14 mouse cellular contexts compared by ENCODE assay signal in genomic region chr1:192762946-192763933, GRCm38 (mm10). TPM values are rescaled to one million over a fixed set of nuclear protein-coding genes. Genes with fewer than 3 reads are reported as not detected.
A peak's percentile ranks its signal among the peaks of the same experiment; 100 is the strongest.
DNase-seq lines count a peak whose midpoint lies in the region; ATAC-seq and TF ChIP-seq lines count a peak whose summit lies in the region.
"Had no signal": no experiment of that assay in that cellular context is flagged by ENCODE, and none has a peak within 500 bp of the region (broad histone marks: within the 10 kb centered on the region; RNA-seq: fewer than 3 reads in every experiment).

No protein-coding gene starts in this region.

- H3K4me3 ChIP-seq in forebrain, postnatal 0 days (ENCODE audit: low read depth, low read length), result no peak overlapping the region
- H3K4me3 ChIP-seq in forebrain, embryonic 16.5 days (replicated peaks; ENCODE audit: low read length), result no peak overlapping the region
- H3K4me3 ChIP-seq: limb, embryonic 13.5 days; neural tube, embryonic 12.5 days had no signal

- H3K9me3 ChIP-seq in forebrain, postnatal 0 days (ENCODE audit: low read length), result no peaks in the 10 kb centered on the region
- no peaks in the 10 kb centered on the region for H3K9me3 ChIP-seq in forebrain, embryonic 16.5 days (ENCODE audit: control insufficient read depth, low read length)
- H3K9me3 ChIP-seq: limb, embryonic 13.5 days; neural tube, embryonic 12.5 days had no signal

- H3K9ac ChIP-seq in forebrain, postnatal 0 days, result no peak overlapping the region
- no peak overlapping the region for H3K9ac ChIP-seq in forebrain, embryonic 16.5 days (replicated peaks; ENCODE audit: low read depth, low read length)
- H3K9ac ChIP-seq: limb, embryonic 13.5 days; neural tube, embryonic 12.5 days had no signal

- no peaks in the 10 kb centered on the region for H3K4me1 ChIP-seq in forebrain, postnatal 0 days (ENCODE audit: insufficient read depth)
- no peaks in the 10 kb centered on the region for H3K4me1 ChIP-seq in forebrain, embryonic 16.5 days (replicated peaks; ENCODE audit: control insufficient read depth, insufficient read depth, low read length)
- H3K4me1 ChIP-seq: neural tube, embryonic 12.5 days had no signal

- no peak overlapping the region for H3K4me2 ChIP-seq in forebrain, postnatal 0 days (ENCODE audit: low read depth)
- no peak overlapping the region for H3K4me2 ChIP-seq in forebrain, embryonic 16.5 days (ENCODE audit: low read length)
- H3K4me2 ChIP-seq: limb, embryonic 13.5 days; neural tube, embryonic 12.5 days had no signal

- TF ChIP-seq CTCF in forebrain, postnatal 0 days (IDR thresholded peaks at IDR 0.05; ENCODE audit: low read depth), result no peak

- 58% methylated on average over 7 of the region's 7 CpGs for WGBS in forebrain, postnatal 0 days
- 60% methylated on average over 7 of the region's 7 CpGs for WGBS in forebrain, embryonic 16.5 days

- ATAC-seq in forebrain, postnatal 0 days, result peak; percentile 78
- no peak for ATAC-seq in forebrain, embryonic 16.5 days
- peak; percentile 94 for ATAC-seq in inflammation-experienced regulatory T-cells, adult 6 months

- no peaks in the 10 kb centered on the region for H3K36me3 ChIP-seq in forebrain, postnatal 0 days (ENCODE audit: insufficient read depth)
- no peaks in the 10 kb centered on the region for H3K36me3 ChIP-seq in forebrain, embryonic 16.5 days (ENCODE audit: control insufficient read depth, insufficient read depth)
- H3K36me3 ChIP-seq: limb, embryonic 13.5 days; neural tube, embryonic 12.5 days had no signal

- no peak for DNase-seq in forebrain, postnatal 0 days
- peak; percentile 39 to 82 for DNase-seq in left cerebral cortex, postnatal 14 days (ENCODE audit: low spot score in 2 of 2)
- DNase-seq in left cerebral cortex, postnatal 25 days (ENCODE audit: low spot score in 2 of 2), result no peak
- peak; percentile 69 for DNase-seq in CD4-positive, CD25-positive, alpha-beta regulatory T cell, adult 2 months (ENCODE audit: low read depth, low spot score)
- DNase-seq in gastrocnemius, postnatal 10 days, result no peak
- no peak for DNase-seq in adrenal gland, postnatal 25 days
- DNase-seq: adrenal gland, postnatal 10 days; cerebellum, adult 8-10 months; kidney, postnatal 25 days; right cerebral cortex, postnatal 14 days had no signal

- no peaks in the 10 kb centered on the region for H3K27me3 ChIP-seq in forebrain, postnatal 0 days (ENCODE audit: insufficient read depth, low read length)
- H3K27me3 ChIP-seq in forebrain, embryonic 16.5 days (replicated peaks; ENCODE audit: control insufficient read depth, insufficient read depth, low read length), result no peaks in the 10 kb centered on the region
- H3K27me3 ChIP-seq: limb, embryonic 13.5 days; neural tube, embryonic 12.5 days had no signal

- intact Hi-C loops in left cerebral cortex, postnatal 14 days (cut with DNase I), result no loop called here
- intact Hi-C loops in left cerebral cortex, postnatal 25 days (cut with DNase I), result no loop called here

- peak overlapping the region; percentile 58 for H3K27ac ChIP-seq in forebrain, postnatal 0 days (ENCODE audit: low read depth, low read length)
- H3K27ac ChIP-seq in forebrain, embryonic 16.5 days (ENCODE audit: low read length), result no peak overlapping the region
- H3K27ac ChIP-seq: limb, embryonic 13.5 days; neural tube, embryonic 12.5 days had no signal

RNA-seq across cellular contexts. Expression of gene Hhat, which starts 7.8 kb away (rescaled TPM):
- total RNA-seq in forebrain, postnatal 0 days (2014; rRNA removed), result 2.6 and 2.8 TPM in 2 replicates
- 1.8 TPM in 2 replicates for polyA plus RNA-seq in forebrain, postnatal 0 days (2015; fragmentation: Nextera tagmentation; extraction: Ambion mirVana)
- 3.6 and 4.2 TPM in 2 replicates for polyA plus RNA-seq in forebrain, embryonic 16.5 days (2015; fragmentation: Nextera tagmentation; extraction: Ambion mirVana)
- total RNA-seq in left cerebral cortex, postnatal 14 days (2021), result 1 to 10 TPM; 1.2 to 1.8 TPM
- total RNA-seq in left cerebral cortex, postnatal 25 days (2021), result 1 to 10 TPM; 1.2 to 2.2 TPM
- polyA plus RNA-seq in inflammation-experienced regulatory T-cells, adult 6 months (2017; shearing (Covaris generic)), result 1 to 10 TPM in 2 of 3 experiments, under 1 TPM in 1; 0.84 to 2.9 (median 2.8) TPM
- 1 to 10 TPM; 1.7 to 4.5 TPM for total RNA-seq in gastrocnemius, postnatal 10 days (2021)
- total RNA-seq in adrenal gland, postnatal 25 days (2021), result 5.7 and 8.3 TPM in 2 replicates

Comparison
In these comparisons a context has a peak if more than half of its experiments do, and no peak if none do; other contexts are left out.
1. DNase-seq: peak in left cerebral cortex, postnatal 14 days (2 of 2) and CD4-positive, CD25-positive, alpha-beta regulatory T cell, adult 2 months (single experiment); none in forebrain, postnatal 0 days (single experiment), left cerebral cortex, postnatal 25 days (0 of 2), gastrocnemius, postnatal 10 days (single experiment) and adrenal gland, postnatal 25 days (single experiment).